Mouse (Mus musculus) MEL-GATA-1-ER (cell line): ENCODE data around the gene Cdc34.

Experiments used
- DNase-seq: peaks from one replicate; pipeline ENCODE4 v3.0.0-alpha.2; 2012; ENCODE audit warnings: low read depth; ENCODE audit errors: extremely low read depth

The Cdc34 gene

DNA sequence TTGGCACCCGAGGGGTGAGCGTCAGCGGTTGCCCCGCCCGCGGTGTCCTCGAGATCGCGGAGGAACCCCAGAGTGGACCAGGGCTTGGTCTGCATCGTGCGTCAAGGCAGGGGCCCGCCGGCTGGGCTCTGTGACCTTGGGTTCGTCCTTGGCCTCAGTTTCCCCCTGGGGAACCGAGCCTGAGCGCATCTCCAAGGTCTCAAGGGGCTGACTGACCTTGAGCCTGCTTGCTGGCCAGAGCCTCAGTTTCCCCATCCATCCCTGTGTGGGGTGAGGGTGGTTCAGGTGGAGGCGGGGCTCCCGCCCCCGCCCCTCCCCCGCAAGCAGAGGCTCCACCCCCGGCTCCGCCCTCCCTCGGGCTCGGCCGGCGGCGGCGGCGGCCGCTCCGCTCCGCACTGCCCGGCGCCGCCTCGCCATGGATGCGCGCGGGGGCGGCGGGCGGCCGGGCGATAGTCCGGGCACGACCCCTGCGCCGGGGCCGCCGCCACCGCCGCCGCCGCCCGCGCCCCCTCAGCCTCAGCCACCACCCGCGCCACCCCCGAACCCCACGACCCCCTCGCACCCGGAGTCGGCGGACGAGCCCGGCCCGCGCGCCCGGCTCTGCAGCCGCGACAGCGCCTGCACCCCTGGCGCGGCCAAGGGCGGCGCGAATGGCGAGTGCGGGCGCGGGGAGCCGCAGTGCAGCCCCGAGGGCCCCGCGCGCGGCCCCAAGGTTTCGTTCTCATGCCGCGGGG lies 34.4 kb downstream of the Cdc34 start, which contains the start of gene Hcn2:
TSS of gene Hcn2 (plus strand) at position 381 of the 734 bp plus-strand sequence.
- no peak for DNase-seq

DNA sequence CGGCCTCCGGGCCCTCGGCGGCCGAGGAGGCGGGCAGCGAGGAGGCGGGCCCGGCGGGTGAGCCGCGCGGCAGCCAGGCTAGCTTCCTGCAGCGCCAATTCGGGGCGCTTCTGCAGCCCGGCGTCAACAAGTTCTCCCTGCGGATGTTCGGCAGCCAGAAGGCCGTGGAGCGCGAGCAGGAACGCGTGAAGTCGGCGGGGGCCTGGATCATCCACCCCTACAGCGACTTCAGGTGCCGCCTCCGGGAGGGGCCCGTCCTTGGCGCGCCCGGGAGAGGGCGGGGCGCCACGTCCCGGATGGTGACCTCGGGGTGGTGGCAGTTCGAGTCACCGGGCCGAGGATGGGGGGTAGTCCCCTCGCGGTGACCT lies 35.0 kb downstream of the Cdc34 start:
- no peak for DNase-seq

DNA sequence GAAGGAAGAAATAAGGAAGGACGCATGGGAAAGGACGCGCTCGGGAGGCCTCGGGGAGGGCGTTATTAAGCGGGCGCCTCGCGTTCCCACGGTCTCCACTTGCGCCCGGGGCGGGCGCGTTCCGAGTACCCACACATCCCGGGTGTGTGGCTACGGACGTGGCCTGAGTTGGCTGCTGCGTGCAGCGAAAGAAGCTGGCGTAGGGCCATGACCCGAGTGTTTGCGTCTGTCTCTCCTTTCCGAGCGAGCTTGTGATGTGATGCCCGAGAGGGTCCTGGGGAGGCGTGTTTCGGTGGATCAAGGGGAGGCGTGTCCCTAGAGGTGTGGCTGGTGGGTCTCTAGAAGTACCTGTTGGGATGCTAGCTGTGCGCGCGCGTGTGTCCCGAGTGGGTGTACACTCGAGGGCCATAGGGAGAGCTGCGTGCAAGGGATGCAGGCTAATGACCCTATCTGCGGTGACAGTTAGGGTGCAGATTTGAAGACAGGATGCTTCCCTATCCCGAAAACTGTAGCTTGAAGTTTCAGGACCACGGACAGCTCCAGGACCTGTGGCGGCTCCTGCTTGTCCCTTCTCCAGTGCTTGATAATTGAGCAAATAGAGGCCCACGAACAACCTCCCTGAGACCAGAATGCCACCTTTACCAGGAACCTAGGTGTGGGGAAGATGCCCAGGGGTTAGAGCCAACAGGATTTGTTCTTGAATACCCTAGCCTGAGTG lies 35.8 kb downstream of the Cdc34 start:
- DNase-seq = peak; percentile 60

DNA sequence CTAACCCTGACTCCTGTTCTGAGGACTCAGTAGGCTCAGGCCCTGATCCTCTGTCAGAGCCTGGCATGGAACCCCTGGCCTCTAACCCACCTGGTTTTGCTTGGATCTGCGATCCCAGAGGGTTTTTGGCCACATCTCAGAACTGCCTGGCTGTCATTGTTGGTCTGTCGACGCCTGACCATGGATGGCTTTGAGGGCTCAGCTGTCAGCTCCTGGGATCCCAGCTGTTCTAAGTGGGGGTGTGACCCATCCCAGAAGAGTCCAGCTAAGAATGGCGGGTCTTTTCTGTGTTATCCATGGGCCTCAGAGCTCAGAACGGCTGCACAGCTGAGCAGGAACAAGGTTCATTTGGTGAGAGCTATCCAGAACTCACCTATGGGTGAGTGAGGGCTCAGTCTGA lies 39.1 kb downstream of the Cdc34 start:
- DNase-seq = no peak

DNA sequence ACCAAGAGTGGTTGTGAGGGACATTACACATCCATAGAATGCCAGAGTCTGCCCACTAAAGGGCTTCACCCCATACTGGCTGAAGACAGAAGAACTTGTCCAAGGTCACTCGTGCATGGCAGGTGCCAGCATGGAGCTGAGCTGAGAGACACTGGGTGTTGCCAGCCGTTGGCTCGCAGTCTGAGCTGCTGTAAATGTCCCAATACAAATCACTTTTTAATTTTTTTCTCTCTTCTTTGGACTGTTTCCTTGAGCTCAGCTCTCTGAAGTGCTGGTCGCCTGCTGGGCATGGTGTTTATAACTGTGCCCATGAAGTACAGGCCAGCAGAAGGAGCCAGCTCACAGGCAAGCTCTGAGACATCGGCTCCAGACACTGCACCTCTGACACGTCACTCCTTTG lies 41.1 kb downstream of the Cdc34 start:
- no peak for DNase-seq

DNA sequence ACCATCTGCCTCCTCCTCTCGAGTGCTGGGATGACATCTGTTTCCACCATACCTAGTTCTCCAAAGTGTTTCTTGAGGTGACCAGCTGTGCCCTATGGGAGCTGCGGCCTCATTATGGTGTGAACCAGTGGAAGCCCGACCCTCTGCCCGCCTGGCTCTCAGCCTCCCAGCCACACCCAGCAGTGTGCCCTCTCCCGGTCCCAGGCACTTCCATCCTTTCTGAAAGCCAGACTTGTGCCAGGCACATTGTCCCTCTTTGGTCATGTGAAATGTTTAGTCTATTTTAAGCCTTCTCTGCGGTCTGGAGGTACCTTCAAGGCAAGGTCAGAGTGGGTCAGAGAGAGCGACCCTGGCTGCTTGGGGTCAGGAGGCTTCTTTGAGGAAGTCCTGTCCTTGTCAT lies 41.7 kb downstream of the Cdc34 start:
- DNase-seq = no peak

DNA sequence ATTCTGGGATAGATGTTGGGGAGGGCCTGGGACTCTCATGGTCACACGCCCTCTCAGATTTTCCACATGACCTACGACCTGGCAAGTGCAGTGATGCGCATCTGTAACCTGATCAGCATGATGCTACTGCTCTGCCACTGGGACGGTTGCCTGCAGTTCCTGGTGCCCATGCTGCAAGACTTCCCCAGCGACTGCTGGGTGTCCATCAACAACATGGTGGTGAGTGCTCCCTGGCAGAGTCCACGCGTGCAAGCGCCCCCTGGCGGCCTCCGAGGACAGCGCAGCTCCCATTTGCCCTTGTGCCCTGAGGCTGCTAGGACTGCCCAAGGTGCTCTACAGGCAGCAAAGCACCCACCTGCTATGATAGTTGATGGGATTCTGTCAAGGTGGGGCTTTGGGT lies 44.1 kb downstream of the Cdc34 start:
- DNase-seq = peak; percentile 37

DNA sequence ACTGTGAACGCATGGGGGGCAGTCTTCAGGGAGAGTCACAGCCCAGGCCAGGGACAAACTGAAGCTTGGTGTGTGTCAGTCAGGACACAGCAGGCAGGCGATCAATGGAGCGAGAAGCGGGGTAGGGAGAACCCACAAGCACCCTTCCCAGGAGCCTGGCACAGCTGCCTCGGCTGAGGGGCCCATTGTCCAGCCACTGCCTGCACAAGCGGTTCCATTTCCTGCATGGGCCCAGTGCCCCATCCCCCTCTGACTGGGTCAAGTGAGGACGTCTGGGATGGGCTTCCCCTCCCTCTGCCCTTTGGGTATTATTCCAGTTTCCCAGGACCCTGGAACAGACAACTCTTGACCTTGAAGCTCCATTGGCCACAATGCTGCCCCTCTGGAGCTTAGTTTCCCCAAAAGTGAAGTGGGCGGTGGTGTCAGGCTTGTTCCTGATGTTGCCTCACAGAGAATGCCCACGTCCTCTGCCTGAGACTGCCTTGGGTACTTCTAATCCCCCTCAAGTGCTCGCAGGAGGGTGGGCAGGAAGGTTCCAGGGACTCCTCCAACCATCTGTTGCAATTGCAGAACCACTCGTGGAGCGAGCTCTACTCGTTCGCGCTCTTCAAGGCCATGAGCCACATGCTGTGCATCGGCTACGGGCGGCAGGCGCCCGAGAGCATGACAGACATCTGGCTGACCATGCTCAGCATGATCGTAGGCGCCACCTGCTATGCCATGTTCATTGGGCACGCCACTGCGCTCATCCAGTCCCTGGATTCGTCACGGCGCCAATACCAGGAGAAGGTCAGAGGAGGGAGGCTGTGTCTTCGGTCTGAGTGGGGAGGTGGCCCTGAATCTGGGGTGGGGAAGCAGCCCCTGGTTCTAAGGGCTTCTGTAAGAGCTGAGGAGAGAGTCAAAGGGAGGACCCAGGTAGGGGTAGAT lies 46.6 kb downstream of the Cdc34 start:
- no peak for DNase-seq

DNA sequence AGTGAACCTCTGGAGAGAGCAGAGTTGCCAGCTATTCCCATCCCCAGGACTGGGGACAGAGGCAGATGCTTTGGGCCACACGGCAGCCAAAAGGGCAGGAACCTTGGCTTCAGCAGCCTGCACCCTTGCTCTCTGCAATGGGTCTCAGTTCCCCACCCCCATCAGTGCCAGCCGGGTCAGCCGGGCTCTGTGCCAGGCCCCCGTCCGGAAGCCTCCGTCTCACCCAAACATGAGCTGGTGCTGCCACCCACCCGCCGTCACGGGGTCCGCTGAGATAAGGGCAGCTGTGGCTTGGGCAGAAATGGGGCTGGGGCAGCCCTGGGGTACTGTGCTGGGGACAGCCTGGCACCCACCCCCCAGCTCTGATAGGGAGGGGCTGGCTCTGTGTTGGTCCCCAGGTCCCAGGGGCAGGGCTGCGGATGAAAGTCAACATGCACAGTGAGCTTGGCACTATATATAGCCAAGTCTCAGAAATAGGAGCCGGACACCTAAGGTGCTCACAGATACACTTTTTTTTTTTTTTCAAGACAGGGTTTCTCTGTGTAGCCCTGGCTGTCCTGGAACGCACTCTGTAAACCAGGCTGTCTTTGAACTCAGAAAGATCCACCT lies 47.5 kb downstream of the Cdc34 start:
- no peak for DNase-seq

DNA sequence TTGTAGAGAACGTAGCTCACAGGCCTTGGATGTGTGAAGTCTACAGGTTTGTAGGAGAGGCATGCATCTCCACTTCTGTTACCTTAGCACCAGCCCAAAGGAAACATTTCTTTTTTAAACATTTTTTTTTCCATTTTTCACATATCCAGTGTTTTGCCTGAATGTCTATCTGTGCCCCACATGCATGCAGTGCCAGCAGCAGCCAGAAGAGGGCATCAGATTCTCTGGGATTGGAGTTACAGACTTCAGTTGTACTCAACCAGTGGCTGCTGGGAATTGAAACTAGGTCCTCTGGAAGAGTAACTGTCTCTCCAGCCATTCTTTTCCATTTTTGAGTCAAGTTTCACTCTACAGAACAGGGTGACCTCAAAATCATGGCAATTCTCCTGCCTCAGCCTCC lies 50.5 kb downstream of the Cdc34 start:
- no peak for DNase-seq

DNA sequence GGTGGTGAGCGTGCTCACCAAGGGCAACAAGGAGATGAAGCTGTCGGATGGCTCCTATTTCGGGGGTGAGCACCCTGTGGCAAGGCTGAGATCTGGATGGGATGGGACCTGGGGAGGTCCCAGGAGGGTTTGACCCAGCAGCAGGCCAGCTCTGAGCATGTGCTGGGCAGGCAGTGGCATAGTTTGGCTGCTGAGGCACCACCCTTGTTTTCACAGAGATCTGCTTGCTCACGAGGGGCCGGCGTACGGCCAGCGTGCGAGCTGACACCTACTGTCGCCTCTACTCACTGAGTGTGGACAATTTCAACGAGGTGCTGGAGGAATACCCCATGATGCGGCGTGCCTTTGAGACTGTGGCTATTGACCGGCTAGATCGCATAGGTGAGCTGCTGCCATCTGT lies 51.9 kb downstream of the Cdc34 start:
- DNase-seq = no peak

DNA sequence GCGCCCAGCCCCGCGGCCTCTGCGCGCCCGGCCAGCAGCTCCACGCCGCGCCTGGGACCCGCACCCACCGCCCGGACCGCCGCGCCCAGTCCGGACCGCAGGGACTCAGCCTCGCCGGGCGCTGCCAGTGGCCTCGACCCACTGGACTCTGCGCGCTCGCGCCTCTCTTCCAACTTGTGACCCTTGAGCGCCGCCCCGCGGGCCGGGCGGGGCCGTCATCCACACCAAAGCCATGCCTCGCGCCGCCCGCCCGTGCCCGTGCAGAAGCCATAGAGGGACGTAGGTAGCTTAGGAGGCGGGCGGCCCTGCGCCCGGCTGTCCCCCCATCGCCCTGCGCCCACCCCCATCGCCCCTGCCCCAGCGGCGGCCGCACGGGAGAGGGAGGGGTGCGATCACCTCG lies 53.4 kb downstream of the Cdc34 start:
- DNase-seq = no peak

DNA sequence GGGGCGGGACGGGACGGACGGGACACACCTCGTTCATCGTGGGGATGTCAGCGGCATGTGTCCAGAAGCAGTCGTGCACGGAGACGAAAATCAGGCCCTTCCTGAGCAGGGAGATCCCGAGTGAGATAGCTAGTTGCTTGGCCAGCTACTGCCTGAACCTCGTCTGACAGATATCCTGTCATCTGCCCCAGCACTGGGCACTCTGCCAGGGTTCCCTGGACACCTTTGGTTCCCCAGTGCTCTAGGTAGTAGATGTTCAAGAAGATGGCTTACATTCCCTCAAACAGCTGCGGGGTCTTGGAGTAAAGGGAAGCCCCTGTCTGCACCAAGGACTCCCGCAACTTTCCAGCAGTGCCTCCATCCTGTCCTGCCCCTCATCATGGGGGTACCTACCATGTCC lies 54.7 kb downstream of the Cdc34 start:
- no peak for DNase-seq
